Mouse (Mus musculus): Measurements from ENCODE around the gene Bicra. TPM values are rescaled to one million over a fixed set of nuclear protein-coding genes. Genes with fewer than 3 reads are reported as not detected.

Bicra gene
- polyA plus RNA-seq, 1 experiment from 2014 or later = 5.0 TPM

DNA sequence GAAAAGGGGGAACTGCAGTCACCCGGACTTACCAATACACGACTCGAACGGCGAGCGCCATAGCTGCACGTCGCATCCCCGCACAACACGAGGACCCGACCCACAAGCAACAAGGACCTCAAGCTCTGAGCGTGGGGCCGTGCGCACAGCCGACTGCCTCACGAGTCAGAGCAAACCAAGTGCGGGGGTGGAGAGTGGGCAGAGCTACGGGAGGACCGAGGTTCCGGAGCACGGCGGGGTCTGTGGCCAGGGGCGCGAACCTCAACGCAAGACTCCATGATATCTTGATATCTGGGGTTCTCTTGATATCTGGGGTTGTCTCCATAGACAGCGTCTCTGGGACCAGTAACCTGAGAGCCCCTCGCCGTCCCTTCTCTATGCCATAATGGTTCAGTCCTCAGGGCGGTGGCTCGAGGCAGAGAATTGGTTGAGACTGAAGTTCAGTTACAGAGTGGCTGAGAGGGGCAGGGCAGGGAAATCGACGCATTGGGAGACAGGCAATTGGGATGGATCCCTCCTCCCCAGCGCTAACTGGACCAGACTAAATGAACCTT is 125.4 kb downstream of the Bicra start, which contains the start of gene Selenow:
Selenow (minus strand) TSS at position 183 of the 554 bp plus-strand sequence.
- under 1% methylated on average over 33 of the region's 33 CpGs for WGBS

DNA sequence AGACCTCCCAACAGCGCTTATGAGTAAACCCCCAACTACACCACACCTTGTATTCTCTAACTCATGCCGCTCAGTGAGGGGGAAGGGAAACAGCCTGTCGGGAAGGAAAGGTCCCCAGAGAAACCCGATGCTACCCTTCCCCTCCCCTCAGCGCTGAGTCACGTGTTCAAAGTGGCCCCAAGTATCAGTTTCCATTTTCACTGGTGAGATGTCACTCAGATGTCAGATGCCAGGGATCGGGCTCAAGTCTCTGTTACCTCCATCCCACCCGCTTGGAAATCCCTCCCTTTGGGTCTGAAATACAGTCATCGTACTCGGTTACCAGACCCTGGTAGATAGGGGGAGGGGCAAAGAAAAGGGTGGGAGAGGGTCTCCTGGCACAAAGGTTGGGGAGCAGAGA is 125.9 kb downstream of the Bicra start:
- 0% methylated on average over 10 of the region's 10 CpGs for WGBS
- peak; percentile 45 for ATAC-seq (ENCODE audit: insufficient number of reproducible peaks, insufficient read depth, low FRiP score, low read depth)
- no peaks in the 10 kb centered on the region for H3K27me3 ChIP-seq (ENCODE audit: control insufficient read depth, insufficient read depth, low read length)
- no peaks in the 10 kb centered on the region for H3K9me3 ChIP-seq (ENCODE audit: control insufficient read depth, low read length)
- H3K9ac ChIP-seq (ENCODE audit: low read length) = peak overlapping the region; percentile 89
- H3K4me1 ChIP-seq (ENCODE audit: control insufficient read depth in 2 of 2, insufficient read depth in 2 of 2, low read length in 2 of 2) = peaks cover 15 to 23% of the 10 kb centered on the region in 2 experiments
- H3K4me2 ChIP-seq (ENCODE audit: low read length) = peak overlapping the region; percentile 90
- peak overlapping the region; percentile 62 to 87 for H3K27ac ChIP-seq (replicated peaks in 1 of 2; ENCODE audit: control insufficient read depth in 1 of 2, insufficient read depth in 1 of 2, low read depth in 2 of 2, low read length in 2 of 2)
- peaks cover 36% of the 10 kb centered on the region for H3K36me3 ChIP-seq (ENCODE audit: control insufficient read depth, insufficient read depth, low read length)
- peak overlapping the region; percentile 67 to 84 for H3K4me3 ChIP-seq (ENCODE audit: control insufficient read depth in 1 of 2, insufficient read depth in 1 of 2, low read depth in 1 of 2, low read length in 2 of 2)

More for the DNA sequence above, 125.4 kb downstream of the Bicra start, which contains the start of gene Selenow:
- Histone ChIP-seq H3K27ac (replicated peaks in 1 of 2; ENCODE audit: control insufficient read depth in 1 of 2, insufficient read depth in 1 of 2, low read depth in 2 of 2, low read length in 2 of 2) (peak within 1 kb of the TSS; percentile 82 to 87), H3K9ac (ENCODE audit: low read length) (peak within 1 kb of the TSS; percentile 89), H3K4me2 (ENCODE audit: low read length) (peak within 1 kb of the TSS; percentile 90), H3K36me3 (ENCODE audit: control insufficient read depth, insufficient read depth, low read length) (peaks cover 31% of the 10 kb centered on the region), H3K4me3 (ENCODE audit: control insufficient read depth in 1 of 2, insufficient read depth in 1 of 2, low read depth in 1 of 2, low read length in 2 of 2) (peak within 1 kb of the TSS; percentile 67 to 84), H3K9me3 (ENCODE audit: control insufficient read depth, low read length) (no peaks in the 10 kb centered on the region), H3K4me1 (ENCODE audit: control insufficient read depth in 2 of 2, insufficient read depth in 2 of 2, low read length in 2 of 2) (peaks cover 15 to 23% of the 10 kb centered on the region in 2 experiments), H3K27me3 (ENCODE audit: control insufficient read depth, insufficient read depth, low read length) (no peaks in the 10 kb centered on the region)
- peak; percentile 91 for ATAC-seq (ENCODE audit: insufficient number of reproducible peaks, insufficient read depth, low FRiP score, low read depth)

Other genes starting within 250 kb of the Bicra start
- not detected in 2 replicates for gene Obox6, start 208.2 kb downstream of the Bicra start, polyA plus RNA-seq (2014; fragmentation: Nextera tagmentation; extraction: Ambion mirVana)
- not detected in 2 replicates for gene Crx, start 168.0 kb downstream of the Bicra start, polyA plus RNA-seq (2014; fragmentation: Nextera tagmentation; extraction: Ambion mirVana)
- not detected in 2 replicates for gene Crxos, start 165.3 kb downstream of the Bicra start, polyA plus RNA-seq (2014; fragmentation: Nextera tagmentation; extraction: Ambion mirVana)
- gene Selenow, start 125.5 kb downstream of the Bicra start, polyA plus RNA-seq (2014; fragmentation: Nextera tagmentation; extraction: Ambion mirVana) = 828 and 831 TPM in 2 replicates
- 120 and 121 TPM in 2 replicates for gene Nop53, start 101.8 kb downstream of the Bicra start, polyA plus RNA-seq (2014; fragmentation: Nextera tagmentation; extraction: Ambion mirVana)
- 37.4 and 43.5 TPM in 2 replicates for gene Ehd2, start 80.4 kb downstream of the Bicra start, polyA plus RNA-seq (2014; fragmentation: Nextera tagmentation; extraction: Ambion mirVana)
- gene Zfp541, start 13.9 kb upstream of the Bicra start, polyA plus RNA-seq (2014; fragmentation: Nextera tagmentation; extraction: Ambion mirVana) = not detected in 2 replicates
- 159 and 161 TPM in 2 replicates for gene Napa, start 50.5 kb upstream of the Bicra start, polyA plus RNA-seq (2014; fragmentation: Nextera tagmentation; extraction: Ambion mirVana)
- 31.2 and 32.0 TPM in 2 replicates for gene Kptn, start 72.0 kb upstream of the Bicra start, polyA plus RNA-seq (2014; fragmentation: Nextera tagmentation; extraction: Ambion mirVana)
- gene Slc8a2, start 81.9 kb upstream of the Bicra start, polyA plus RNA-seq (2014; fragmentation: Nextera tagmentation; extraction: Ambion mirVana) = 0.15 TPM in 2 replicates
- gene Meis3, start 127.2 kb upstream of the Bicra start, polyA plus RNA-seq (2014; fragmentation: Nextera tagmentation; extraction: Ambion mirVana) = 15.1 and 15.5 TPM in 2 replicates
- 5.3 and 7.8 TPM in 2 replicates for gene Dhx34, start 174.1 kb upstream of the Bicra start, polyA plus RNA-seq (2014; fragmentation: Nextera tagmentation; extraction: Ambion mirVana)
- 0.80 and 0.94 TPM in 2 replicates for gene C5ar2, start 196.2 kb upstream of the Bicra start, polyA plus RNA-seq (2014; fragmentation: Nextera tagmentation; extraction: Ambion mirVana)
- 3.3 and 3.7 TPM in 2 replicates for gene C5ar1, start 211.6 kb upstream of the Bicra start, polyA plus RNA-seq (2014; fragmentation: Nextera tagmentation; extraction: Ambion mirVana)
- 9.9 and 11.7 TPM in 2 replicates for gene Inafm1, start 225.7 kb upstream of the Bicra start, polyA plus RNA-seq (2014; fragmentation: Nextera tagmentation; extraction: Ambion mirVana)
- 10.6 and 11.2 TPM in 2 replicates for gene Ccdc9, start 238.9 kb upstream of the Bicra start, polyA plus RNA-seq (2014; fragmentation: Nextera tagmentation; extraction: Ambion mirVana)